Mouse (Mus musculus): Measurements from ENCODE around the gene Acot4. TPM values are rescaled to one million over a fixed set of nuclear protein-coding genes. Genes with fewer than 3 reads are reported as not detected.

Acot4 gene
- polyA plus RNA-seq (2021; fragmentation: Nextera tagmentation), result 1.6 and 1.7 TPM in 2 replicates
- long read RNA-seq, experiment 1, full-length matches to known transcripts, result 1 of 7 reads
- long read RNA-seq, experiment 1, partial matches to known transcripts, result 3 of 7 reads
- long read RNA-seq, experiment 1, other reads (novel, unspliced or antisense), result 3 of 7 reads
- long read RNA-seq, experiment 2, full-length matches to known transcripts, result 5 of 14 reads
- long read RNA-seq, experiment 2, partial matches to known transcripts, result 2 of 14 reads
- long read RNA-seq, experiment 2, other reads (novel, unspliced or antisense), result 7 of 14 reads

GRCm38 (mm10) chr12:84038241-84038640 is at the start of gene Acot4:
Gene Acot4 (plus strand): TSS chr12:84038379.

GRCm38 (mm10) chr12:84009171-84009965 is 28.8 kb upstream of the Acot4 start, which contains the start of gene Acot1:
Gene Acot1 (plus strand): TSS chr12:84009490.

GRCm38 (mm10) chr12:84038691-84039111 is 522 bp downstream of the Acot4 start, which contains the start of gene Gm49366:
Gene Gm49366 (plus strand): TSS chr12:84038935.

GRCm38 (mm10) chr12:84051937-84052474 is 13.8 kb downstream of the Acot4 start, which contains the start of gene Acot3:
Gene Acot3 (plus strand): TSS chr12:84052144.

GRCm38 (mm10) chr12:84068986-84069385 is 30.8 kb downstream of the Acot4 start, which contains the start of gene Acot5:
Gene Acot5 (plus strand): TSS chr12:84069325.

Other genes starting within 250 kb of the Acot4 start
- gene Numb, start 116.4 kb upstream of the Acot4 start, polyA plus RNA-seq (2021; fragmentation: Nextera tagmentation), result 8.6 and 12.7 TPM in 2 replicates
- 13.3 and 18.4 TPM in 2 replicates for gene Riox1, start 87.8 kb upstream of the Acot4 start, polyA plus RNA-seq (2021; fragmentation: Nextera tagmentation)
- not detected in 2 replicates for gene Heatr4, start 53.5 kb upstream of the Acot4 start, polyA plus RNA-seq (2021; fragmentation: Nextera tagmentation)
- 37.1 and 43.3 TPM in 2 replicates for gene Acot2, start 50.5 kb upstream of the Acot4 start, polyA plus RNA-seq (2021; fragmentation: Nextera tagmentation)
- gene Acot1, start 28.9 kb upstream of the Acot4 start, polyA plus RNA-seq (2021; fragmentation: Nextera tagmentation), result 42.1 and 43.0 TPM in 2 replicates
- not detected in 2 replicates for gene Gm49366, start 556 bp downstream of the Acot4 start, polyA plus RNA-seq (2021; fragmentation: Nextera tagmentation)
- 3.0 and 3.5 TPM in 2 replicates for gene Acot3, start 13.8 kb downstream of the Acot4 start, polyA plus RNA-seq (2021; fragmentation: Nextera tagmentation)
- gene Acot5, start 30.9 kb downstream of the Acot4 start, polyA plus RNA-seq (2021; fragmentation: Nextera tagmentation), result 13.9 and 15.2 TPM in 2 replicates
- gene Acot6, start 62.3 kb downstream of the Acot4 start, polyA plus RNA-seq (2021; fragmentation: Nextera tagmentation), result 2.0 and 2.2 TPM in 2 replicates
- 20.4 and 21.2 TPM in 2 replicates for gene Dnal1, start 76.0 kb downstream of the Acot4 start, polyA plus RNA-seq (2021; fragmentation: Nextera tagmentation)
- gene Pnma1, start 110.1 kb downstream of the Acot4 start, polyA plus RNA-seq (2021; fragmentation: Nextera tagmentation), result 3.5 and 5.8 TPM in 2 replicates
- 6.0 and 8.0 TPM in 2 replicates for gene Elmsan1, start 180.5 kb downstream of the Acot4 start, polyA plus RNA-seq (2021; fragmentation: Nextera tagmentation)
- gene Ptgr2, start 246.9 kb downstream of the Acot4 start, polyA plus RNA-seq (2021; fragmentation: Nextera tagmentation), result 22.2 and 35.4 TPM in 2 replicates

All from layer of hippocampus, adult 6 months (tissue).